Mouse (Mus musculus) brain, embryonic 14.5 days (tissue): ENCODE measurements around the gene Cdh15.

ENCODE experiments used
- CTCF ChIP-seq: fragments of 200-500 bp; IDR thresholded peaks from 2 replicates; pipeline ENCODE4 v1.5.1; 2012; ENCODE audit warnings: inconsistent platforms, mild to moderate bottlenecking, moderate library complexity, borderline replicate concordance; ENCODE audit not compliant: insufficient read depth, insufficient read length; ENCODE audit errors: extremely low read depth
- POLR2A ChIP-seq: fragments of 200-500 bp; IDR thresholded peaks from 2 replicates; pipeline ENCODE4 v1.6.1; 2012; ENCODE audit warnings: mild to moderate bottlenecking, inconsistent platforms, borderline replicate concordance; ENCODE audit not compliant: poor library complexity, insufficient read depth, insufficient read length, severe bottlenecking; ENCODE audit errors: extremely low read depth

- TF ChIP-seq CTCF, result peak; percentile 86
- no peak for TF ChIP-seq POLR2A
Observed at GRCm38 (mm10) chr8:122834971-122835370, 12.8 kb upstream of the Cdh15 start.
